Mouse (Mus musculus) heart, adult 2 months (tissue): ENCODE results near the gene Gm17535.
"Not testable (repeated sequence)": the region's sequence is repeated elsewhere in the genome, so short reads cannot be mapped to it uniquely, and the experiment has no call there.

Experiments
- CTCF ChIP-seq: fragments of 200-600 bp; IDR thresholded peaks from 2 replicates; pipeline ENCODE4 v1.8.1; 2022; ENCODE audit warnings: antibody characterized with exemption, mild to moderate bottlenecking, moderate library complexity
- EP300 ChIP-seq: fragments of 200-500 bp; IDR thresholded peaks from 2 replicates; pipeline ENCODE4 v1.6.1; 2011; ENCODE audit warnings: low read depth, low read length, control low read depth; ENCODE audit not compliant: insufficient read depth
- POLR2A ChIP-seq: fragments of 200-500 bp; IDR thresholded peaks from 2 replicates; pipeline ENCODE4 v1.6.1; 2011; ENCODE audit warnings: mild to moderate bottlenecking, low read depth, low read length, control low read depth; ENCODE audit not compliant: insufficient read depth

- not testable (repeated sequence) for TF ChIP-seq CTCF, POLR2A, EP300
Measured at GRCm38 (mm10) chr9:3034299-3034698, at the start of gene Gm17535.
